ENCODE assay signal across 11 mouse cellular contexts in the genomic region with DNA sequence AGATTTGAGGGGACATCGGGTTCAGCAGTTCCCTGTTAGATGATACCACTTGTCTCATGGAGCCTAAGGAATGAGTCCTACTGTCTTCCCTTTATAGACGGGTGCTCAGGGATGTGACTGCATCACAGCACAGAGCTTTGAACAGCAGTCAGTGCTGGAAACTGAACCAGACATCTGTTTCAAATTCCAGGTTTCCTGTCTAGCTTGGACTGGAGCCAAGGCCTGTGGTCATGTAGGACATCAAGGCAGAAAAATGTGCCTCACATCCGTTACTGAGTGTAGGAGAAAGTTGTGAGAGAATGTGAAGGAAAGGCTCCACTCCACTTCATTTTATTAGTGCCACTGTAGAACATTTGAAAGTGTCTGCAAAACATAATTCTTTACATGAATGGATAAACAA.
DNase-seq lines count a peak whose midpoint lies in the region; ATAC-seq and TF ChIP-seq lines count a peak whose summit lies in the region.
"Had no signal": no experiment of that assay in that cellular context is flagged by ENCODE, and none has a peak within 500 bp of the region (broad histone marks: within the 10 kb centered on the region; RNA-seq: fewer than 3 reads in every experiment).

No protein-coding gene starts in this region.

- WGBS in intestine, postnatal 0 days, result 70% methylated on average over 3 of the region's 3 CpGs

- no peaks in the 10 kb centered on the region for H3K27me3 ChIP-seq in intestine, postnatal 0 days (replicated peaks; ENCODE audit: control insufficient read depth, insufficient read depth, low read length)
- H3K27me3 ChIP-seq: forebrain, embryonic 13.5 days; neural tube, embryonic 13.5 days had no signal

- no peak for TF ChIP-seq POLR2A in brain, embryonic 14.5 days (IDR thresholded peaks at IDR 0.05; ENCODE audit: borderline replicate concordance, extremely low read depth, insufficient read depth, insufficient read length, poor library complexity, severe bottlenecking)

- H3K4me2 ChIP-seq in intestine, postnatal 0 days (replicated peaks; ENCODE audit: low read depth), result no peak overlapping the region
- H3K4me2 ChIP-seq: forebrain, embryonic 13.5 days; neural tube, embryonic 13.5 days had no signal

- H3K36me3 ChIP-seq in intestine, postnatal 0 days (ENCODE audit: control insufficient read depth, insufficient read depth), result peaks cover 8% of the 10 kb centered on the region

- DNase-seq in heart, adult 9 months (ENCODE audit: low spot score in 2 of 2), result peak; percentile 3 to 16
- no peak for DNase-seq in heart, adult 11 months
- peak; percentile 25 for DNase-seq in 3134 (ENCODE audit: extremely low read depth, insufficient read length, low spot score)
- DNase-seq in brain, embryonic 14.5 days (ENCODE audit: low read depth), result peak; percentile 22
- DNase-seq in kidney, adult 9 months, result peak; percentile 6
- no peak for DNase-seq in retina, embryonic 14.5 days (ENCODE audit: low spot score)
- DNase-seq in frontal cortex, postnatal 14 days (ENCODE audit: low spot score in 2 of 2), result no peak
- DNase-seq: liver, postnatal 0 days had no signal

- no peak overlapping the region for H3K9ac ChIP-seq in intestine, postnatal 0 days (ENCODE audit: low read depth, low read length)
- H3K9ac ChIP-seq: forebrain, embryonic 13.5 days; liver, postnatal 0 days; neural tube, embryonic 13.5 days had no signal

- no peak for TF ChIP-seq CTCF in brain, embryonic 14.5 days (IDR thresholded peaks at IDR 0.05; ENCODE audit: borderline replicate concordance, extremely low read depth, insufficient read depth, insufficient read length)
- TF ChIP-seq CTCF in intestine, postnatal 0 days (IDR thresholded peaks at IDR 0.05; ENCODE audit: low read depth), result no peak

- no peak overlapping the region for H3K4me3 ChIP-seq in intestine, postnatal 0 days (ENCODE audit: low read depth, low read length)
- H3K4me3 ChIP-seq: forebrain, embryonic 13.5 days; neural tube, embryonic 13.5 days had no signal

- H3K4me1 ChIP-seq in intestine, postnatal 0 days (replicated peaks; ENCODE audit: control insufficient read depth, insufficient read depth, low read length), result no peaks in the 10 kb centered on the region
- H3K4me1 ChIP-seq: forebrain, embryonic 13.5 days; neural tube, embryonic 13.5 days had no signal

- ATAC-seq in intestine, postnatal 0 days, result no peak
- ATAC-seq: forebrain, embryonic 13.5 days; liver, postnatal 0 days had no signal

- no peak overlapping the region for H3K27ac ChIP-seq in intestine, postnatal 0 days (ENCODE audit: low read depth, low read length)
- H3K27ac ChIP-seq: forebrain, embryonic 13.5 days; neural tube, embryonic 13.5 days had no signal

- H3K9me3 ChIP-seq in intestine, postnatal 0 days (ENCODE audit: control insufficient read depth), result no peaks in the 10 kb centered on the region
- H3K9me3 ChIP-seq: forebrain, embryonic 13.5 days; neural tube, embryonic 13.5 days had no signal

Comparison
In these comparisons a context has a peak if more than half of its experiments do, and no peak if none do; other contexts are left out.
1. DNase-seq: peak in heart, adult 9 months (2 of 2), 3134 (single experiment), brain, embryonic 14.5 days (single experiment) and kidney, adult 9 months (single experiment); none in heart, adult 11 months (single experiment), retina, embryonic 14.5 days (single experiment) and frontal cortex, postnatal 14 days (0 of 2).